Mouse (Mus musculus) frontal cortex, postnatal 25 days (tissue): ENCODE data around the gene Taok3.
A peak's percentile ranks its signal among the peaks of the same experiment; 100 is the strongest.

ENCODE experiments used
- DNase-seq, 2 experiments: peaks; one replicate each; pipeline ENCODE4 v3.0.0; 2022; ENCODE audit warnings: low spot score in 2 of 2

The Taok3 gene

GRCm38 (mm10) chr5:117303691-117304579 lies 184.0 kb downstream of the Taok3 start:
- no peak for DNase-seq

GRCm38 (mm10) chr5:117304947-117305346 lies 185.0 kb downstream of the Taok3 start:
- peak; percentile 57 to 64 for DNase-seq

- no peak for DNase-seq
These were observed 185.8 kb downstream of the Taok3 start for GRCm38 (mm10) chr5:117305754-117306153.

- no peak for DNase-seq
These were observed 186.9 kb downstream of the Taok3 start for GRCm38 (mm10) chr5:117306826-117307225.

- DNase-seq: peak; percentile 23 to 42
These were observed 187.8 kb downstream of the Taok3 start for GRCm38 (mm10) chr5:117307699-117308098.

GRCm38 (mm10) chr5:117313420-117313819 lies 193.5 kb downstream of the Taok3 start:
- DNase-seq: no peak

GRCm38 (mm10) chr5:117313909-117314308 lies 194.0 kb downstream of the Taok3 start:
- no peak for DNase-seq

GRCm38 (mm10) chr5:117314587-117315428 lies 194.9 kb downstream of the Taok3 start:
- no peak for DNase-seq

GRCm38 (mm10) chr5:117318741-117319629 lies 199.1 kb downstream of the Taok3 start, which contains the start of gene Vsig10:
Gene Vsig10 (plus strand): TSS chr5:117319083.
- DNase-seq: peak in 1 of 2 experiments; percentile 29

- DNase-seq: no peak
These were observed 203.8 kb downstream of the Taok3 start for GRCm38 (mm10) chr5:117323751-117324150.
